Mouse (Mus musculus) CH12.LX (cell line): ENCODE measurements around the gene Pfpl. TPM values are rescaled to one million over a fixed set of nuclear protein-coding genes. Genes with fewer than 3 reads are reported as not detected.

Experiments
- DNase-seq: peaks from one replicate; pipeline ENCODE4 v3.0.0-alpha.2; 2013; ENCODE audit errors: extremely low read depth
- H3K27ac ChIP-seq: 2 replicates; pipeline ENCODE4 v1.5.1; 2012; ENCODE audit warnings: low read depth, mild to moderate bottlenecking, control low read depth, moderate library complexity; ENCODE audit not compliant: insufficient read depth
- H3K27me3 ChIP-seq: replicated peaks from 2 replicates; pipeline ENCODE3; 2012; ENCODE audit warnings: inconsistent platforms
- H3K36me3 ChIP-seq, 2 experiments: replicated peaks in 1 of 2; 2 replicates each; pipeline versions ENCODE3 to v1.6.1; 2012; ENCODE audit warnings: inconsistent platforms in 1 of 2, low read length in 1 of 2, mild to moderate bottlenecking in 1 of 2, mixed read lengths in 1 of 2, moderate library complexity in 1 of 2; ENCODE audit not compliant: control insufficient read depth in 1 of 2, insufficient read depth in 1 of 2
- H3K4me1 ChIP-seq, 2 experiments: 2 replicates each; pipeline ENCODE4 v1.6.1; 2012; ENCODE audit warnings: inconsistent platforms in 1 of 2, moderate library complexity in 1 of 2; ENCODE audit not compliant: insufficient read depth in 2 of 2, control insufficient read depth in 1 of 2
- H3K4me2 ChIP-seq: 2 replicates; pipeline ENCODE4 v1.6.1; 2012; ENCODE audit warnings: low read depth, mild to moderate bottlenecking, control low read depth; ENCODE audit not compliant: poor library complexity, insufficient read depth, severe bottlenecking
- H3K4me3 ChIP-seq, 3 experiments: fragments of 150-350 bp in 1 of 3; sonication (generic) in 1 of 3; replicated peaks in 1 of 3; 2 replicates each; pipeline versions ENCODE3 to v1.5.1; 2011 to 2012; ENCODE audit warnings: low read depth in 2 of 3, low read length in 2 of 3, mild to moderate bottlenecking in 2 of 3, moderate library complexity in 2 of 3, control low read depth in 1 of 3, improper control_type of control experiment in 1 of 3, inconsistent platforms in 1 of 3, mixed read lengths in 1 of 3; ENCODE audit not compliant: poor library complexity in 1 of 3
- H3K79me2 ChIP-seq: replicated peaks from 2 replicates; pipeline ENCODE4 v1.6.1; 2012; ENCODE audit warnings: mild to moderate bottlenecking, moderate library complexity; ENCODE audit not compliant: control insufficient read depth, poor library complexity, insufficient read depth, severe bottlenecking; ENCODE audit errors: extremely low read depth
- H3K9ac ChIP-seq: 2 replicates; pipeline ENCODE4 v1.6.1; 2012; ENCODE audit warnings: low read depth, mild to moderate bottlenecking, control low read depth, moderate library complexity; ENCODE audit not compliant: insufficient read depth
- H3K9me3 ChIP-seq: replicated peaks from 2 replicates; pipeline ENCODE3; 2012; ENCODE audit warnings: low read length, inconsistent platforms, mixed read lengths
- CTCF ChIP-seq, 2 experiments: IDR thresholded peaks in 1 of 2; conservative IDR thresholded peaks in 1 of 2; 2 replicates each; pipeline ENCODE4 v1.5.1; 2011 to 2012; ENCODE audit warnings: low read depth in 2 of 2, low read length in 2 of 2, improper control_type of control experiment in 1 of 2, inconsistent platforms in 1 of 2, mild to moderate bottlenecking in 1 of 2, moderate library complexity in 1 of 2
- E2F4 ChIP-seq: IDR thresholded peaks from 2 replicates; pipeline ENCODE4 v1.6.1; 2011; ENCODE audit warnings: low read depth, low read length, improper control_type of control experiment; ENCODE audit not compliant: insufficient replicate concordance
- ELF1 ChIP-seq: IDR thresholded peaks from 2 replicates; pipeline ENCODE4 v1.6.1; 2014; ENCODE audit warnings: low read depth, mild to moderate bottlenecking, inconsistent platforms, low read length, improper control_type of control experiment
- EP300 ChIP-seq: IDR thresholded peaks from 2 replicates; pipeline ENCODE4 v1.6.1; 2011; ENCODE audit warnings: low read length, improper control_type of control experiment
- ETS1 ChIP-seq: conservative IDR thresholded peaks from 2 replicates; pipeline ENCODE4 v1.6.1; 2012; ENCODE audit warnings: low read depth, mild to moderate bottlenecking, inconsistent platforms, low read length, improper control_type of control experiment, moderate library complexity
- GABPA ChIP-seq: IDR thresholded peaks from 2 replicates; pipeline ENCODE4 v1.6.1; 2012; ENCODE audit warnings: low read depth, low read length, improper control_type of control experiment, inconsistent platforms; ENCODE audit not compliant: insufficient replicate concordance
- JUN ChIP-seq: IDR thresholded peaks from 2 replicates; pipeline ENCODE4 v1.6.1; 2011; ENCODE audit warnings: low read depth, mild to moderate bottlenecking, low read length, improper control_type of control experiment, moderate library complexity; ENCODE audit not compliant: insufficient read depth
- MAFK ChIP-seq: IDR thresholded peaks from 2 replicates; pipeline ENCODE4 v1.6.1; 2011; ENCODE audit warnings: low read length, improper control_type of control experiment; ENCODE audit not compliant: insufficient replicate concordance
- MAX ChIP-seq: IDR thresholded peaks from 2 replicates; pipeline ENCODE4 v1.6.1; 2011; ENCODE audit warnings: low read length, improper control_type of control experiment
- MAZ ChIP-seq: IDR thresholded peaks from 2 replicates; pipeline ENCODE4 v1.6.1; 2012; ENCODE audit warnings: low read depth, mild to moderate bottlenecking, inconsistent platforms, low read length, improper control_type of control experiment, moderate library complexity
- MYC ChIP-seq: IDR thresholded peaks from 2 replicates; pipeline ENCODE4 v1.6.1; 2011; ENCODE audit warnings: low read depth, mild to moderate bottlenecking, improper control_type of control experiment, low read length
- NELFE ChIP-seq: IDR thresholded peaks from 2 replicates; pipeline ENCODE4 v1.6.1; 2011; ENCODE audit warnings: low read depth, low read length, improper control_type of control experiment
- NRF1 ChIP-seq: IDR thresholded peaks from 2 replicates; pipeline ENCODE4 v1.6.1; 2014; ENCODE audit warnings: low read depth, mild to moderate bottlenecking, inconsistent platforms, low read length, improper control_type of control experiment, moderate library complexity
- PAX5 ChIP-seq: IDR thresholded peaks from 2 replicates; pipeline ENCODE4 v1.6.1; 2012; ENCODE audit warnings: low read length, inconsistent platforms, mixed read lengths
- POLR2A ChIP-seq: IDR thresholded peaks from 2 replicates; pipeline ENCODE4 v1.6.1; 2011; ENCODE audit warnings: low read depth, mild to moderate bottlenecking, improper control_type of control experiment, low read length
- POLR2AphosphoS2 ChIP-seq: IDR thresholded peaks from 2 replicates; pipeline ENCODE4 v1.6.1; 2011; ENCODE audit warnings: low read depth, low read length, improper control_type of control experiment
- RAD21 ChIP-seq: IDR thresholded peaks from 2 replicates; pipeline ENCODE4 v1.6.1; 2011; ENCODE audit warnings: low read depth, mild to moderate bottlenecking, low read length, improper control_type of control experiment, moderate library complexity
- RCOR1 ChIP-seq: conservative IDR thresholded peaks from 2 replicates; pipeline ENCODE4 v1.6.1; 2012; ENCODE audit warnings: low read depth, mild to moderate bottlenecking, inconsistent platforms, low read length, improper control_type of control experiment
- SIN3A ChIP-seq: IDR thresholded peaks from 2 replicates; pipeline ENCODE4 v1.6.1; 2012; ENCODE audit warnings: low read length, improper control_type of control experiment, inconsistent platforms
- SMC3 ChIP-seq: IDR thresholded peaks from 2 replicates; pipeline ENCODE4 v1.6.1; 2011; ENCODE audit warnings: low read depth, low read length, improper control_type of control experiment
- TBP ChIP-seq: conservative IDR thresholded peaks from 2 replicates; pipeline ENCODE4 v1.6.1; 2011; ENCODE audit warnings: low read depth, low read length, improper control_type of control experiment
- TCF12 ChIP-seq: IDR thresholded peaks from 2 replicates; pipeline ENCODE4 v1.6.1; 2014; ENCODE audit warnings: low read depth, mild to moderate bottlenecking, inconsistent platforms, low read length, improper control_type of control experiment
- ZC3H11A ChIP-seq: IDR thresholded peaks from 2 replicates; pipeline ENCODE4 v1.6.1; 2012; ENCODE audit warnings: low read depth, mild to moderate bottlenecking, inconsistent platforms, low read length, improper control_type of control experiment
- ZNF384 ChIP-seq: IDR thresholded peaks from 2 replicates; pipeline ENCODE4 v1.6.1; 2012; ENCODE audit warnings: low read depth, low read length, improper control_type of control experiment, inconsistent platforms
- dilution Hi-C: fragments of 300-500 bp; cut with MboI; formaldehyde crosslinking; loops from 2 replicates; pipeline ENCODE4 v1.14.3; 2020; ENCODE audit warnings: low sequenced_read_pairs; ENCODE audit not compliant: extremely low pct_unique_long_range_greater_than_20kb, extremely low pct_ligation_motif_present
- in situ Hi-C: fragments of 300-500 bp; cut with MboI; formaldehyde crosslinking; loops from 3 replicates; pipeline ENCODE4 v1.14.3; 2019; ENCODE audit warnings: low sequenced_read_pairs, low pct_ligation_motif_present, low pct_unique_long_range_greater_than_20kb, mixed read lengths
- polyA plus RNA-seq: library from polyadenylated mRNA; unstranded; fragments of >175 nt; gene quantifications from 2 replicates; pipeline ENCODE4 v1.2.1, GENCODE M21; 2012; ENCODE audit warnings: low read depth; ENCODE audit not compliant: insufficient read length
- total RNA-seq, 2 experiments: library from RNA; depleted of rRNA; stranded (reverse); fragments of 300-350 nt in 1 of 2; fragments of >200 nt in 1 of 2; gene quantifications; 2 replicates each; pipeline ENCODE4 v1.2.3; 2012 to 2014

Gene Pfpl
- total and polyA plus RNA-seq, 3 experiments, result not detected

GRCm38 (mm10) chr19:12418312-12418711 lies 9.4 kb upstream of the Pfpl start:
- Histone ChIP-seq H3K9me3 (no peaks in the 10 kb centered on the region), H3K4me1 (no peaks in the 10 kb centered on the region), H3K4me2 (no peak overlapping the region), H3K4me3 (no peak overlapping the region), H3K27ac (no peak overlapping the region), H3K9ac (no peak overlapping the region), H3K27me3 (no peaks in the 10 kb centered on the region), H3K79me2 (no peaks in the 10 kb centered on the region), H3K36me3 (no peaks in the 10 kb centered on the region)
- dilution Hi-C loops, result no loop called here
- TF ChIP-seq MAX (no peak), MAFK (no peak), GABPA (no peak), CTCF (conservative IDR thresholded peaks at IDR 0.05 in 1 of 2, IDR thresholded peaks at IDR 0.05 in 1 of 2; ENCODE audit: low read depth in 2 of 2, low read length in 2 of 2) (no peak), ZC3H11A (no peak), MYC (no peak), NRF1 (no peak), ETS1 (no peak), POLR2AphosphoS2 (no peak), RCOR1 (no peak), TBP (no peak), TCF12 (no peak), SIN3A (no peak), SMC3 (no peak), JUN (no peak), RAD21 (no peak), MAZ (no peak), ZNF384 (no peak), POLR2A (no peak), E2F4 (no peak)
- no peak for DNase-seq
- in situ Hi-C loops, result no loop called here

GRCm38 (mm10) chr19:12420555-12420954 lies 7.2 kb upstream of the Pfpl start:
- in situ Hi-C loops, result no loop called here

More at GRCm38 (mm10) chr19:12420555-12420954, 7.2 kb upstream of the Pfpl start:
- dilution Hi-C loops, result no loop called here
- H3K4me2 ChIP-seq, result no peak overlapping the region
- no peaks in the 10 kb centered on the region for H3K79me2 ChIP-seq
- TF ChIP-seq PAX5 (no peak), ZNF384 (no peak), MAZ (no peak), NRF1 (no peak), MAX (no peak), CTCF (conservative IDR thresholded peaks at IDR 0.05 in 1 of 2, IDR thresholded peaks at IDR 0.05 in 1 of 2; ENCODE audit: low read depth in 2 of 2, low read length in 2 of 2) (no peak), RCOR1 (no peak), SIN3A (no peak), EP300 (no peak), NELFE (no peak), ELF1 (no peak), MAFK (no peak)
- DNase-seq, result no peak
- no peaks in the 10 kb centered on the region for H3K9me3 ChIP-seq
- H3K4me3 ChIP-seq, result no peak overlapping the region
- no peaks in the 10 kb centered on the region for H3K36me3 ChIP-seq
- no peaks in the 10 kb centered on the region for H3K27me3 ChIP-seq
- H3K27ac ChIP-seq, result no peak overlapping the region
- no peaks in the 10 kb centered on the region for H3K4me1 ChIP-seq
- H3K9ac ChIP-seq, result no peak overlapping the region
